Mouse (Mus musculus): ENCODE measurements around the gene Ptprm. TPM values are rescaled to one million over a fixed set of nuclear protein-coding genes. Genes with fewer than 3 reads are reported as not detected.

The Ptprm gene
- polyA plus RNA-seq, 1 experiment from 2014 or later = 9.0 TPM

- DNase-seq (ENCODE audit: low spot score) = no peak
- H3K4me3 ChIP-seq = no peak overlapping the region
- H3K4me1 ChIP-seq = peaks cover 9% of the 10 kb centered on the region
- 80% methylated on average over 7 of the region's 7 CpGs for WGBS
- H3K9me3 ChIP-seq (replicated peaks) = no peaks in the 10 kb centered on the region
- no peaks in the 10 kb centered on the region for H3K36me3 ChIP-seq
- H3K27ac ChIP-seq = no peak overlapping the region
- peaks cover 23% of the 10 kb centered on the region for H3K27me3 ChIP-seq (ENCODE audit: low read depth, poor library complexity, severe bottlenecking)
These were observed 4.3 kb upstream of the Ptprm start for GRCm38 (mm10) chr17:67358541-67358940.

GRCm38 (mm10) chr17:67357191-67357590 is 2.9 kb upstream of the Ptprm start:
- H3K27me3 ChIP-seq (ENCODE audit: low read depth, poor library complexity, severe bottlenecking) = peaks cover 34% of the 10 kb centered on the region
- WGBS = 88% methylated on average over 4 of the region's 4 CpGs
- peaks cover 17% of the 10 kb centered on the region for H3K4me1 ChIP-seq
- H3K36me3 ChIP-seq = no peaks in the 10 kb centered on the region
- no peaks in the 10 kb centered on the region for H3K9me3 ChIP-seq (replicated peaks)
- no peak overlapping the region for H3K4me3 ChIP-seq
- no peak overlapping the region for H3K27ac ChIP-seq
- DNase-seq (ENCODE audit: low spot score) = no peak

GRCm38 (mm10) chr17:67355251-67355650 is 994 bp upstream of the Ptprm start:
- Histone ChIP-seq H3K27me3 (ENCODE audit: low read depth, poor library complexity, severe bottlenecking) (peaks cover 41% of the 10 kb centered on the region), H3K27ac (no peak overlapping the region), H3K4me3 (no peak overlapping the region), H3K4me1 (peaks cover 17% of the 10 kb centered on the region), H3K9me3 (replicated peaks) (no peaks in the 10 kb centered on the region), H3K36me3 (no peaks in the 10 kb centered on the region)
- WGBS = 47% methylated on average over 5 of the region's 5 CpGs
- no peak for DNase-seq (ENCODE audit: low spot score)

- Histone ChIP-seq H3K27ac (peak overlapping the region; percentile 89), H3K27me3 (ENCODE audit: low read depth, poor library complexity, severe bottlenecking) (peaks cover 39% of the 10 kb centered on the region), H3K4me3 (peak overlapping the region; percentile 81), H3K9me3 (replicated peaks) (no peaks in the 10 kb centered on the region), H3K4me1 (peaks cover 17% of the 10 kb centered on the region), H3K36me3 (no peaks in the 10 kb centered on the region)
- under 1% methylated on average over 68 of the region's 68 CpGs for WGBS
- DNase-seq (ENCODE audit: low spot score) = peak; percentile 81
These were observed 334 bp downstream of the Ptprm start for GRCm38 (mm10) chr17:67353796-67354450.

- WGBS = 6% methylated on average over 45 of the region's 50 CpGs
- Histone ChIP-seq H3K4me1 (peaks cover 17% of the 10 kb centered on the region), H3K27ac (peak overlapping the region; percentile 89), H3K36me3 (no peaks in the 10 kb centered on the region), H3K4me3 (peak overlapping the region; percentile 81), H3K27me3 (ENCODE audit: low read depth, poor library complexity, severe bottlenecking) (peaks cover 39% of the 10 kb centered on the region), H3K9me3 (replicated peaks) (no peaks in the 10 kb centered on the region)
- DNase-seq (ENCODE audit: low spot score) = no peak
These were observed 1.1 kb downstream of the Ptprm start for GRCm38 (mm10) chr17:67352956-67353795.

- Histone ChIP-seq H3K9me3 (replicated peaks) (no peaks in the 10 kb centered on the region), H3K27ac (no peak overlapping the region), H3K27me3 (ENCODE audit: low read depth, poor library complexity, severe bottlenecking) (peaks cover 36% of the 10 kb centered on the region), H3K4me3 (no peak overlapping the region), H3K4me1 (peaks cover 24% of the 10 kb centered on the region), H3K36me3 (no peaks in the 10 kb centered on the region)
- WGBS = 73% methylated on average over 5 of the region's 5 CpGs
- DNase-seq (ENCODE audit: low spot score) = no peak
These were observed 2.8 kb downstream of the Ptprm start for GRCm38 (mm10) chr17:67351423-67351822.

- 82% methylated on average over 7 of the region's 7 CpGs for WGBS
These were observed 3.7 kb downstream of the Ptprm start for GRCm38 (mm10) chr17:67350536-67350935.

GRCm38 (mm10) chr17:67349594-67349993 is 4.7 kb downstream of the Ptprm start:
- Histone ChIP-seq H3K9me3 (replicated peaks) (no peaks in the 10 kb centered on the region), H3K4me1 (peaks cover 24% of the 10 kb centered on the region), H3K27ac (no peak overlapping the region), H3K36me3 (no peaks in the 10 kb centered on the region), H3K4me3 (no peak overlapping the region), H3K27me3 (ENCODE audit: low read depth, poor library complexity, severe bottlenecking) (peaks cover 24% of the 10 kb centered on the region)
- WGBS = 93% methylated on average over 8 of the region's 8 CpGs
- DNase-seq (ENCODE audit: low spot score) = no peak

More at GRCm38 (mm10) chr17:67350536-67350935, 3.7 kb downstream of the Ptprm start:
- peaks cover 24% of the 10 kb centered on the region for H3K4me1 ChIP-seq
- no peak for DNase-seq (ENCODE audit: low spot score)
- no peak overlapping the region for H3K4me3 ChIP-seq
- H3K27me3 ChIP-seq (ENCODE audit: low read depth, poor library complexity, severe bottlenecking) = peaks cover 28% of the 10 kb centered on the region
- H3K36me3 ChIP-seq = no peaks in the 10 kb centered on the region
- H3K27ac ChIP-seq = no peak overlapping the region
- no peaks in the 10 kb centered on the region for H3K9me3 ChIP-seq (replicated peaks)

GRCm38 (mm10) chr17:67346921-67347320 is 7.3 kb downstream of the Ptprm start:
- Histone ChIP-seq H3K27me3 (ENCODE audit: low read depth, poor library complexity, severe bottlenecking) (peaks cover 9% of the 10 kb centered on the region), H3K4me1 (peaks cover 6% of the 10 kb centered on the region; the same call in 1 of the 2 replicates), H3K27ac (no peak overlapping the region), H3K4me3 (no peak overlapping the region), H3K36me3 (no peaks in the 10 kb centered on the region), H3K9me3 (replicated peaks) (no peaks in the 10 kb centered on the region)
- no peak for DNase-seq (ENCODE audit: low spot score)
- WGBS = 83% methylated on average over 10 of the region's 10 CpGs

GRCm38 (mm10) chr17:67345157-67345556 is 9.1 kb downstream of the Ptprm start:
- Histone ChIP-seq H3K4me3 (no peak overlapping the region), H3K9me3 (replicated peaks) (no peaks in the 10 kb centered on the region), H3K36me3 (no peaks in the 10 kb centered on the region), H3K27ac (no peak overlapping the region), H3K4me1 (peaks cover 16% of the 10 kb centered on the region; the same call in 1 of the 2 replicates), H3K27me3 (ENCODE audit: low read depth, poor library complexity, severe bottlenecking) (no peaks in the 10 kb centered on the region)
- DNase-seq (ENCODE audit: low spot score) = no peak
- 92% methylated on average over 8 of the region's 8 CpGs for WGBS

GRCm38 (mm10) chr17:67343471-67343870 is 10.8 kb downstream of the Ptprm start:
- Histone ChIP-seq H3K36me3 (no peaks in the 10 kb centered on the region), H3K27ac (no peak overlapping the region), H3K27me3 (ENCODE audit: low read depth, poor library complexity, severe bottlenecking) (no peaks in the 10 kb centered on the region), H3K9me3 (replicated peaks) (no peaks in the 10 kb centered on the region), H3K4me3 (no peak overlapping the region), H3K4me1 (peaks cover 17% of the 10 kb centered on the region; the same call in 1 of the 2 replicates)
- WGBS = 86% methylated on average over 2 of the region's 2 CpGs
- DNase-seq (ENCODE audit: low spot score) = no peak

- Histone ChIP-seq H3K9me3 (replicated peaks) (no peaks in the 10 kb centered on the region), H3K4me3 (no peak overlapping the region), H3K4me1 (peaks cover 17% of the 10 kb centered on the region; the same call in 1 of the 2 replicates), H3K27ac (no peak overlapping the region), H3K36me3 (no peaks in the 10 kb centered on the region), H3K27me3 (ENCODE audit: low read depth, poor library complexity, severe bottlenecking) (no peaks in the 10 kb centered on the region)
- WGBS = 90% methylated on average over 6 of the region's 6 CpGs
- DNase-seq (ENCODE audit: low spot score) = no peak
These were observed 11.3 kb downstream of the Ptprm start for GRCm38 (mm10) chr17:67343006-67343405.

- peaks cover 10% of the 10 kb centered on the region; the same call in 1 of the 2 replicates for H3K4me1 ChIP-seq
- H3K27me3 ChIP-seq (ENCODE audit: low read depth, poor library complexity, severe bottlenecking) = no peaks in the 10 kb centered on the region
- H3K36me3 ChIP-seq = no peaks in the 10 kb centered on the region
- H3K9me3 ChIP-seq (replicated peaks) = no peaks in the 10 kb centered on the region
- H3K27ac ChIP-seq = no peak overlapping the region
- WGBS = 75% methylated on average over 6 of the region's 6 CpGs
- H3K4me3 ChIP-seq = no peak overlapping the region
- no peak for DNase-seq (ENCODE audit: low spot score)
These were observed 13.9 kb downstream of the Ptprm start for GRCm38 (mm10) chr17:67340362-67340761.
